Mouse (Mus musculus) intestine, embryonic 14.5 days (tissue): ENCODE data around the gene Fchsd2. TPM values are rescaled to one million over a fixed set of nuclear protein-coding genes. Genes with fewer than 3 reads are reported as not detected.

Experiments
- ATAC-seq: fragments of 200-750 bp; cut with Nextera tagmentation; replicated peaks from 2 replicates; pipeline ENCODE4 v1.8.0; 2017; ENCODE audit warnings: low read depth, moderate number of reproducible peaks, moderate TSS enrichment, moderate library complexity; ENCODE audit not compliant: low FRiP score, low TSS enrichment
- DNase-seq: peaks from one replicate; pipeline ENCODE4 v3.0.0-alpha.2; 2018; ENCODE audit warnings: low spot score
- H3K27ac ChIP-seq: fragments of 300-500 bp; sonication (generic); 2 replicates; pipeline ENCODE4 v1.5.1; 2014; ENCODE audit warnings: low read depth, mild to moderate bottlenecking, control low read depth
- H3K27me3 ChIP-seq: fragments of 300-500 bp; sonication (generic); replicated peaks from 2 replicates; pipeline ENCODE4 v1.6.1; 2014; ENCODE audit warnings: low read length, control low read depth; ENCODE audit not compliant: control insufficient read depth, insufficient read depth
- H3K36me3 ChIP-seq: fragments of 300-500 bp; sonication (generic); 2 replicates; pipeline ENCODE4 v1.6.1; 2014; ENCODE audit warnings: low read length, control low read depth; ENCODE audit not compliant: control insufficient read depth, insufficient read depth
- H3K4me1 ChIP-seq: fragments of 300-500 bp; sonication (generic); replicated peaks from 2 replicates; pipeline ENCODE4 v1.6.1; 2014; ENCODE audit warnings: low read length, control low read depth, mixed read lengths; ENCODE audit not compliant: control insufficient read depth, insufficient read depth
- H3K4me2 ChIP-seq: fragments of 300-500 bp; sonication (generic); 2 replicates; pipeline ENCODE4 v1.6.1; 2014; ENCODE audit warnings: low read length
- H3K4me3 ChIP-seq: fragments of 300-500 bp; sonication (generic); 2 replicates; pipeline ENCODE4 v1.5.1; 2014; ENCODE audit warnings: low read depth, low read length, control low read depth, mixed read lengths
- H3K9ac ChIP-seq: fragments of 300-500 bp; sonication (generic); 2 replicates; pipeline ENCODE4 v1.6.1; 2014; ENCODE audit warnings: mild to moderate bottlenecking, low read length
- H3K9me3 ChIP-seq: fragments of 300-500 bp; sonication (generic); 2 replicates; pipeline ENCODE4 v1.6.1; 2016; ENCODE audit warnings: low read length, control low read depth; ENCODE audit not compliant: control insufficient read depth
- WGBS: fragments of 180-500 bp; shearing (Covaris S2); extraction: QIAGEN DNeasy Blood & Tissue Kit; methylation state at CpG from one replicate; pipeline ENCODE4 v1.1.7; 2014; 5-methylcytosine and 5-hydroxymethylcytosine counted together
- polyA plus RNA-seq: library from polyadenylated mRNA; unstranded; fragments of >200 nt; fragmentation: Nextera tagmentation; extraction: Ambion mirVana; gene quantifications from 2 replicates; pipeline ENCODE4 v1.2.1, GENCODE M21; 2014

Gene Fchsd2
- polyA plus RNA-seq, 1 experiment from 2014 or later = 24.4 TPM

- Histone ChIP-seq H3K36me3 (peaks cover 76% of the 10 kb centered on the region), H3K4me3 (no peak overlapping the region), H3K27ac (no peak overlapping the region), H3K4me1 (no peaks in the 10 kb centered on the region), H3K4me2 (no peak overlapping the region), H3K9me3 (no peaks in the 10 kb centered on the region), H3K9ac (no peak overlapping the region), H3K27me3 (no peaks in the 10 kb centered on the region)
- ATAC-seq (no peak), DNase-seq (no peak)
- 84% methylated on average over 4 of the region's 4 CpGs for WGBS
Measured at GRCm38 (mm10) chr7:101286891-101287290, 194.2 kb downstream of the Fchsd2 start.

- Histone ChIP-seq H3K36me3 (peaks cover 68% of the 10 kb centered on the region), H3K27ac (no peak overlapping the region), H3K9me3 (no peaks in the 10 kb centered on the region), H3K4me2 (no peak overlapping the region), H3K4me3 (no peak overlapping the region), H3K4me1 (no peaks in the 10 kb centered on the region), H3K9ac (no peak overlapping the region), H3K27me3 (no peaks in the 10 kb centered on the region)
- WGBS = 78% methylated on average over 2 of the region's 2 CpGs
- ATAC-seq = no peak
- DNase-seq = no peak
Measured at GRCm38 (mm10) chr7:101287820-101288219, 195.2 kb downstream of the Fchsd2 start.

DNA sequence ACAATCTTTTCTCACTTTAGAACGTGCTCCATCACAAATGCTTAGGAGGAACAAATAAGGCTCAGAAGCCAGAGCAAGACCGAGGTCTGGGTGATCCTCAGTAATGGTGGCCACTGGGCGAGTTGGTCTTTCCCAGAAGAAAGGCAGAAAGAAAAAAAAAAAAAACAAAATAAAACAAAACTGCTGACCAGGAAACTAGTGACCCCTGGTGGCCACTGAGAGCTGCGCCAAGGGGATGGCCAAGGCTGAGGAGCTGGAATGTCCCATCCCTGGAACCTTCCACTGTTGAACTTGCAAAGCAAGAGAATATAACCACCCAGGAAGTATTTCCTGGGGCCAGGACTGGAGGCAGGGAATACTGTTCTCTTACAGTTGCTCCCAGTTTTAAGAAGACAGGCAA lies 195.8 kb downstream of the Fchsd2 start:
- DNase-seq (peak; percentile 80), ATAC-seq (no peak)
- Histone ChIP-seq H3K9me3 (no peaks in the 10 kb centered on the region), H3K4me1 (no peaks in the 10 kb centered on the region), H3K4me3 (no peak overlapping the region), H3K4me2 (no peak overlapping the region), H3K9ac (no peak overlapping the region), H3K36me3 (peaks cover 62% of the 10 kb centered on the region), H3K27ac (no peak overlapping the region), H3K27me3 (no peaks in the 10 kb centered on the region)
- WGBS = 34% methylated on average over 4 of the region's 4 CpGs

GRCm38 (mm10) chr7:101290401-101290800 lies 197.7 kb downstream of the Fchsd2 start:
- Histone ChIP-seq H3K4me2 (no peak overlapping the region), H3K9me3 (no peaks in the 10 kb centered on the region), H3K4me3 (no peak overlapping the region), H3K9ac (no peak overlapping the region), H3K27ac (no peak overlapping the region), H3K27me3 (no peaks in the 10 kb centered on the region), H3K36me3 (peaks cover 44% of the 10 kb centered on the region), H3K4me1 (no peaks in the 10 kb centered on the region)
- DNase-seq (no peak), ATAC-seq (no peak)
- 88% methylated on average over 10 of the region's 10 CpGs for WGBS

DNA sequence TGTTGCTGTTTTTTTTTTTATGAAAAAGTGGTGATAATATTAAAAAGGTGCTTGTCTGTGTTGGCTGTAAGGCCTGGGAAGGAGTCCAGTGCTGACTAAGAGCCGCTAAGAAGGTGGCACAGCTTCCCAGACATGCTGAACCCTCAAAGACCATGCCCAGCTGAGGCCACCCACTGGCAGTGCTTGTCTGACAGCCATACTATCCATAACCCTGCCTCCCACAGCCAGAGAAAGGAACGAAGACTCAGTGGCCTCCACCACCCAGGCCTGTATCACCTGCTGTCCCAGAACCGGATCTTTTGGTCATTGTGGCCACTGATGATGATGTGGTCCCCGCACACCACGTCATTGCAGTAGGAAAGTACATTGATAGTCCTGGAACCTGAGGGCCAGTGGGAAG lies 198.5 kb downstream of the Fchsd2 start:
- no peak for DNase-seq
- no peak overlapping the region for H3K9ac ChIP-seq
- no peaks in the 10 kb centered on the region for H3K9me3 ChIP-seq
- H3K27me3 ChIP-seq = no peaks in the 10 kb centered on the region
- WGBS = 94% methylated on average over 5 of the region's 5 CpGs
- no peak for ATAC-seq
- H3K4me2 ChIP-seq = no peak overlapping the region
- no peak overlapping the region for H3K27ac ChIP-seq
- H3K4me3 ChIP-seq = no peak overlapping the region
- H3K4me1 ChIP-seq = no peaks in the 10 kb centered on the region
- peaks cover 36% of the 10 kb centered on the region for H3K36me3 ChIP-seq

DNA sequence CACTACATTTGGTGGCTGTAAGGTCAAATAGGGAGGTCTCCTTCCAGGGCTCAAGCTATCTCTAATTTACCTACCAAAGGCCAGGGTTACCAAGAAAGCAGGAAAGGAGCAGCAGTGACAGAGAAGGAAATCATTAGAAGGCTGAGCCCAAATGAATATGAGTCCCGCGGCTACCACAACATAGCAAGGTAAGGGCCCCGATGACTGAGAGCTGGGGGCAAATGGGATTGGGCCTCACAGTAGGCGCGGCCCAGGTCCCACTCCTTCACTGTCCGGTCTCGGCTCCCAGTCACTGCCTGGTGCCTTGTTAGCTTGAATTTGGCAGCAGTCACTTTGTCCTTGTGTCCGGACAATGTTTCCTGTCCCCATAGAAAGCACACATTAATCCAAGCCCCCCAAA lies 199.0 kb downstream of the Fchsd2 start:
- no peak for DNase-seq
- 88% methylated on average over 8 of the region's 8 CpGs for WGBS
- peaks cover 32% of the 10 kb centered on the region for H3K36me3 ChIP-seq

GRCm38 (mm10) chr7:101292086-101292485 lies 199.4 kb downstream of the Fchsd2 start:
- Histone ChIP-seq H3K36me3 (peaks cover 28% of the 10 kb centered on the region), H3K4me3 (no peak overlapping the region), H3K27me3 (no peaks in the 10 kb centered on the region), H3K9me3 (no peaks in the 10 kb centered on the region), H3K4me1 (peaks cover 8% of the 10 kb centered on the region), H3K9ac (no peak overlapping the region), H3K4me2 (no peak overlapping the region), H3K27ac (no peak overlapping the region)
- DNase-seq = no peak
- 78% methylated on average over 3 of the region's 4 CpGs for WGBS
- ATAC-seq = no peak

More for the DNA sequence above, 199.0 kb downstream of the Fchsd2 start:
- Histone ChIP-seq H3K27ac (no peak overlapping the region), H3K9me3 (no peaks in the 10 kb centered on the region), H3K4me1 (peaks cover 4% of the 10 kb centered on the region), H3K9ac (no peak overlapping the region), H3K27me3 (no peaks in the 10 kb centered on the region), H3K4me2 (no peak overlapping the region), H3K4me3 (no peak overlapping the region)
- ATAC-seq = no peak

DNA sequence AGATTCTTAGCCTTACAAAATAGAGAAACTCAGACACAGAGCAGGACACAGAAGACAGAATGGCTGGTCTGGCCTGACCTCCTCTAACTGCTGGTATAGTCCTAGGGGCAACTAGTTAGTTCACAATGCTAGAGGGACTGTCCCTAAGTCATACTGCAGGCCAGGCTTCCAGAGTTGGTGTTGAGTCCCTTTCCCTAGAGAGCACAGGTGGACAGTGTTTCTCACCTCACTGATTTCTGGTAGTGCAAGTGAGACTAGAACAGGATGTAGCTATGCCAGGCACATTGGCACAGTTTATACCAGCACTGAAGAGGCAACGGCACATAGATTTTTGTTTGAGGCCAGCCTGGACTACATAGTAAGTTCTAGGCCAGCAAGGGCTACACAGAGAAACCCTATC lies 200.0 kb downstream of the Fchsd2 start:
- no peak for ATAC-seq
- H3K4me1 ChIP-seq = peaks cover 10% of the 10 kb centered on the region
- WGBS = 84% methylated on average over 1 of the region's 1 CpGs
- H3K27me3 ChIP-seq = no peaks in the 10 kb centered on the region
- DNase-seq = no peak
- H3K4me2 ChIP-seq = no peak overlapping the region
- no peaks in the 10 kb centered on the region for H3K9me3 ChIP-seq
- H3K4me3 ChIP-seq = no peak overlapping the region
- H3K27ac ChIP-seq = no peak overlapping the region
- no peak overlapping the region for H3K9ac ChIP-seq
- H3K36me3 ChIP-seq = peaks cover 28% of the 10 kb centered on the region

DNA sequence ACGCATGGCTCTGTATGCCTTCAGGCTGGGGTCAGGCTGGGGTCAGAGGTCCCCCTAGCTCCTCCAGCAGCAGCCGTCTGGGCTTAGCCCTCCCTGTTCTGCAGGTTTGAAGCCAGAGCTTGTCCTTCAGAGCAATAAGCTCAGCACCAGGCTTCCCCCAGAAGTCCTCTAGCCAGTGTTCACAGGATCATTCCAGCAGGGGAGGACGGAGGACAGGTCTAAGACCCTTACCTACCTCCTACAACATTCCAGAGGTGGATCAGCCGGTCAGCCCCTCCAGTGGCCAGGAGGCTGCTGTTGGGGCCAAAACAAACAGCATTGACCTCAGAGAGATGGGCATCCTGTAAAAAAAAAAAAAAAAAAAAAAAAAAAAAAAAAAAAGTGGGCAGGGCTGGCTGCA lies 200.5 kb downstream of the Fchsd2 start:
- ATAC-seq (no peak), DNase-seq (no peak)
- H3K4me3 ChIP-seq = no peak overlapping the region
- no peak overlapping the region for H3K27ac ChIP-seq
- no peaks in the 10 kb centered on the region for H3K27me3 ChIP-seq
- WGBS = 48% methylated on average over 4 of the region's 4 CpGs
- H3K9ac ChIP-seq = no peak overlapping the region
- no peak overlapping the region for H3K4me2 ChIP-seq
- H3K9me3 ChIP-seq = no peaks in the 10 kb centered on the region
- H3K36me3 ChIP-seq = peaks cover 28% of the 10 kb centered on the region
- peaks cover 10% of the 10 kb centered on the region for H3K4me1 ChIP-seq
